Mouse (Mus musculus) G1E (cell line): ENCODE data around the gene Olfr808.

Experiments used
- CTCF ChIP-seq: IDR thresholded peaks from 2 replicates; pipeline ENCODE4 v1.5.1; 2012; ENCODE audit warnings: low read depth, low read length, inconsistent platforms, mixed read lengths
- GATA2 ChIP-seq: IDR thresholded peaks from 2 replicates; pipeline ENCODE4 v1.6.1; 2012; ENCODE audit warnings: low read depth, low read length, inconsistent platforms, borderline replicate concordance
- POLR2AphosphoS5 ChIP-seq: IDR thresholded peaks from 2 replicates; pipeline ENCODE4 v1.6.1; 2012; ENCODE audit warnings: low read depth, low read length, inconsistent platforms; ENCODE audit not compliant: insufficient replicate concordance

GRCm38 (mm10) chr10:129774338-129774737 lies 9.1 kb downstream of the Olfr808 start, which contains the start of gene Olfr809:
- no peak for TF ChIP-seq GATA2
- TF ChIP-seq CTCF = no peak
- no peak for TF ChIP-seq POLR2AphosphoS5
